Mouse (Mus musculus) MN1 (cell line): ENCODE results near the gene 1700010B08Rik.

ENCODE experiments used
- DNase-seq: peaks from one replicate; pipeline ENCODE4 v3.0.0-alpha.2; 2016; ENCODE audit warnings: low spot score

1700010B08Rik gene

DNA sequence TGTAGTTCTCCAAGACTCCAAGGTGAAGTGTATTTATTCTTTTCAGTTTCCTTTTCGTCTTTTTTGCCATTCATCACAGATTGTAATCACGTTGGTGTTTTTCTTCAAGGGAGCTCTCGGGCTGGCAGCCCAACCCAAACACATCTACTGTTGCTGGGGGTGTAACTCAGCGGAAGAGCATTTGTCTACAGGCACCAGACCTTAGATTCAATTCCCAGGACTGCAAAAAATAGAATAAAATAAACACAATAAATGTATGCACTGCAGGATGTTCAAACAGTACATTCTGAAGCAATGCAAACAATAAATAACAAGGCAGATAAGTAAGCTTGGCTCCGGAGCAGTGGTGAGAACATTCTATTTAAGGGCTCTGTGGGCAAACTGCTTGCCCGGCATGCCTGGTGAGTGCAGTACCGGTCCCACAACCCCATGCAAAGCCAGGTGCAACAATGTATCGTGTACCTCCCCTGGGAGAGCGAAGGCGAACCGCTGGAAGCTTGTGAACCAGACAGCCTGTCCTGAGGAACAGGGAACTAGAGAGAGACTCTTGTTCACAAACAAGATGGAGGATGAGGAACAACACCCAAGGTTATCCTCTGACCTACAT, 3.1 kb downstream of the 1700010B08Rik start:
- DNase-seq, result no peak

- no peak for DNase-seq
These were observed 5.2 kb downstream of the 1700010B08Rik start for GRCm38 (mm10) chr2:173724382-173724781.

DNA sequence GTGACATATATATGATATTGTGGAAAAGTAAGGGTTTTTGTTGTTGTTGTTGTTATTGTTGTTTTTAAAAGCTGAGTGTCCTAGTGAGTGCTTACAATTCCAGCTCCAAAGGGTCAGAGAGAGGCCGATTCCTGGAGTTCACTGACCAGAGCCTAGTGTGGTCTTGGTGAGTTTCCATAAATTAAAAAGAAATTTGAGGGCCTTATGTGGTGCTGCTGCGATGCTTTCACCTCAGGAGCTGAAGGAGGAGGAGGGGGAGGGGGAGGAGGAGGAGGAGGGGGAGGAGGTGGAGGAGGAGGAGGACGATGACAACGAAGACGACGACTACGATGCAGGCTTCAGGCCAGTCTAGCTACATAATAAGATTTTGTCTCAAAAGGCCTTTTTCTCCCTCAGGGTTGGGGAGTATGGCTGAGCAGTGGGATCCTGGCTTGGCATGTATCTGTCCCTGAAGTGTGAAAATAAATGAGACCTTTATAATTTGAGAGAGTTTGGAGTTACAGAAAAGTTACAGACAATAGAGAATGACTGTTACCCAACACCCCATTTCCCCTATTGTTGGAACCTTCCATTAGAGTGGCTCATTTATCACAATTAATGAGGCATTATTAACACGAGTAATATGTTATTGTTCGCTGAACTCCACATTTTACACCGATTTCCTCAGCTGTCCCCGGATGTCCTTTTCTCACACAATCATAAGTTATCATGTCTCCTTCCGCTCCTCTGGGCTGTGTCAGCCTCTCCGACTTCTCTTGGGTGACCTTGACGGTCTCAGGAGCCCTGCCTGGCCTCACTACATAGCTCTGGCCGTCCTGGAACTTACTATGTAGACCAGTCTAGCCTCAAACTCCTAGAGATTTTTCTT, 6.0 kb downstream of the 1700010B08Rik start:
- no peak for DNase-seq

- no peak for DNase-seq
These were observed 6.6 kb downstream of the 1700010B08Rik start for GRCm38 (mm10) chr2:173725819-173726218.

DNA sequence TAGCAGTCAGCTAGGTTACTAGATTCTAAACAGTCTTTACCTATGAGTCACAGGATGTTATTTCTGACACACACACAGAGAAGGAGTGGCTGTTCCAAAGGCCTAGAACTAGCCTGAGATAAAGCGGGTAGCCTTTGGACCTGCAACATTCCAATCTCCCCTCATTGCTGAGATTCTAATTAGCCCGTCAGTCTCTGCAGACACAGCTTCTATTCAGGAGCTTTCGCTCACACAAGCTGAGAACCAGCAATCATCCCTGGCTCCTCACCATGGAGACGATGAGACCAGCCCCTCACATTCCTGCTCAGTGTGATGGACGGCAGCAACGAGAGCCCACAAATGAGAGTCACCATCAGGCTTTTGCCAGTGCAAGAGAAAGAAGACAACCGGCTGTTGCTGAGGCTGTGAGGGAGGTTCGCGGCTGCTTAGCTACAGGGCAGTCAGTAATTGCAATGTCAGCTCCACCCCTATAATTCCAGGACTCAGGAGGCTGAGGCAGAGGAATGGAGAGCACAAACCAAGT, 11.3 kb downstream of the 1700010B08Rik start:
- no peak for DNase-seq

DNA sequence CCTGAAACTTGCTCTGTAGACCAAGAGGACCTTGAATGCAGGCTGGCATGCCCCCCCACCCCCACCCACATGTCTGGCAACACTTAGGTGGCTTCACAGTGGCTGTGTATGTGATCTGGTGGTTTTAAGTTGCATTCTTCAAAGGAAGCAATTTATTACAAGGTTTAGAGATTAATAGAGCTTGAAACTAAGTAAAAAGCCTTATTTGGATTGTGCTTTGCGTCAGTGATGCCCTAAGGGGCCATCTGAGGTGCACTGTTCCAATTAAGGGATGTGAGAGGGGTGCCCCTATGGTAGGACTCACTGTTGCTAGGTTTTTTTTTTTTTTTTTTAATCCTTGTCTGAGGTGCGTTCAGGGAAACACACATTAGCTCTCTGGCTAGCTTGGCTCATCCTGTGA, 15.2 kb downstream of the 1700010B08Rik start:
- DNase-seq, result no peak

DNA sequence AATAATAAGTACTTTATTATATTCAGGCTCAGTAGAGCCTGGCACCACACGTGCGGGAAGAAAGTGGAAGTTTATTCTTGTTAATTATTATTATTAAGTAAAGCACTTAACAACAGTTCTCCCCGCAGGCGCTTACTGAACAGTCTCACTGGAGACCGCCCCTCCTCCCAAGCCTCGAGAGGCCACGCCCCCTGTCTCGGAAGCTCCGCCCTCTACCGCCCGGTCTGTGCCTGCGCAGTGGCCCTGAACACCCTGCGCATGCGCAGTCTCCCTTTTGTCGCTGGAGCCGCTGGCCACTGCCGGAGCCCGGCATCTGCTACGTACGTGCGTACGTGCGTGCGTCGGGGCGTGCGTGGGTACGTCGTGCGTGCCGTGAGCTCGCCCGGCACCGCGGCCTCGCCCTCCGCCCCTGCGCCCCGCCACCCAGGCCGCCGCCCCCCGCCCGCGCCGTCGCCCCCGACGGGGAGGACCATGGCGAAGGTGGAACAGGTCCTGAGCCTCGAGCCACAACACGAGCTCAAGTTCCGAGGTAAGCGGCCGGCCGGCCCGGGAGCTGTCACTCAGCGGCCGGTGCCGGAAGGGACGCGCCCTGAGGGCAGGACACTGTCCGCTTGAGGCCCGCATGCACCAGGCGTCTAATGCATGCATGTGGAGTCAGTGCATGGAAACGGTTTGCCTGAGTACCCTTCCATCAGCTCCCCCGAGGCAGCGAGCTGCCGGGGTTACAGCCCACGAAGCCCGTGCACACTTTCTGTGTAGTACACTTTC, 18.2 kb downstream of the 1700010B08Rik start, which contains the start of gene Vapb:
Gene Vapb (plus strand): TSS at position 290 of the 768 bp plus-strand sequence.
- DNase-seq, result peak; percentile 99

GRCm38 (mm10) chr2:173738232-173738631, 19.0 kb downstream of the 1700010B08Rik start:
- no peak for DNase-seq

DNA sequence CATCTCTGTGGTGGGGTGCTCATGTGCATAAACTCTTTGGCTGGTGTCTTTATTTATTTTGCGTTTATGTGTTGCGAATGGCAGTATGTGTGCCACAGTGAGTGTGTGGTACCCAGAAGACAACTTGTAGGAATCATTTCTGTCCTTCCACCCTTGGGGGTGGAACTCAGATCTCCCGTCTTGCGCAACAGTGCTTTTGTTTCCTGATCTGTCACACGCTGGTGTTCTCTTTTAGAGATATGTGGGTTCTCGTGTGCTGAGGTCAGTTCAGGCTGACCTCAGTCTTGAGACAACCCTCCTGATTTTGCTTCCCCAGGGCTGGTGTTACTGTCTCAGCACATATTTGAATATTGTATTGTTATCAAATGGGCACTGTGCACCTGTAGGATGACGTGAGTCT, 19.9 kb downstream of the 1700010B08Rik start:
- DNase-seq, result no peak

DNA sequence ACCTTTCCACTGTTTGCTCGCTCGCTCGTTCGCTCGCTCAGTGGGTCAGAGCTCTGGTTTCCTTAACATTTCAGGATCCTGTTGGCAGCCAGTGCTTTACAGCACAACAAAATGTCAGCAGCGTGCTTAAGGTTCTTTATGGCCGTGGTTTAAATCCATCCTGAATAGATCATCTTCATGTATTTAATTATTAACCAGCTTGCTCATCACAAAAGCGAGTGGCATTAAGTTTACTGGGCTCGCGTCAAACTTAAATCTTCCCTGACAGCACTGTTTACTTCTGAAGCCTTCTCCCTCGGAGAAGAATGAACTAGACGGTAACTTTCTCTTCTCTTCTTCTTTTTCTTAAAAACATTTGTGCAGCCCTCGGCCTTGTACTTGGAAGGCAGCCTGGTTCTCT, 22.9 kb downstream of the 1700010B08Rik start:
- DNase-seq, result no peak

GRCm38 (mm10) chr2:173742744-173743143, 23.5 kb downstream of the 1700010B08Rik start:
- no peak for DNase-seq

- no peak for DNase-seq
These were observed 25.0 kb downstream of the 1700010B08Rik start for GRCm38 (mm10) chr2:173744070-173744815.

GRCm38 (mm10) chr2:173748961-173749659, 29.9 kb downstream of the 1700010B08Rik start:
- no peak for DNase-seq

DNA sequence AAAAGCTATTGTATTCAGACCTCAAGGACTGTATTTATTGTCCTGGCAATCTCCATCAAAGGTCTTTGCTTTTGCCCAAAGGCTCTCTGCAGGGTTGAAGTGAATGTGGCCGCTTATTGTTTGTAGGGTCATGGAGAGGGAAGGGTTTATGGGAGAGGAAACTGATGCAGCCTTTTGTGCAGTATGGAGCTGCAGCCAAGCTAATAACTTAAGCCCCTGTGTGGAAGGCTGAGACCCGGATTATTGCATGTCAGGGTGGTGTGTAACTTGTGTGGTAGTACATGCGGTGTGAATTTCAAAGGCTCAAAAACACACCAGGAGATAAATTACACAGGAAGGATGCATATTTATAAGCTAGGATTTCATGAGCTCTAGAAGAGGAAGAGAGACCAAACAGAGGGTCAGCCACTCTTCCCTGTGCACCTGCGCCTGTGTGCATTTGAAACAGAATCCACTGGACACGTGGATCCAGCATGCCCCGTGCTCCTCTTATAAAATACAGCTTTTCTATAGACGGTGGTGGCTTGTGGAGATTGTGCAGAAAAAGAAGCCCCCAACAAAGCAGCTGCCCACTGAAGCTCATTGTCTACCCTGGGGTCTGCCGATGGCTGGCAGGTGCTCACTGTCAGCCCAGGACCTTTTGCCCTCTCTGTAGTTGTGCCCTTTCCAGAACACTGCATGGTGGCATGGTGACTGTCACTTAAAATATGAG, 36.4 kb downstream of the 1700010B08Rik start:
- no peak for DNase-seq

DNA sequence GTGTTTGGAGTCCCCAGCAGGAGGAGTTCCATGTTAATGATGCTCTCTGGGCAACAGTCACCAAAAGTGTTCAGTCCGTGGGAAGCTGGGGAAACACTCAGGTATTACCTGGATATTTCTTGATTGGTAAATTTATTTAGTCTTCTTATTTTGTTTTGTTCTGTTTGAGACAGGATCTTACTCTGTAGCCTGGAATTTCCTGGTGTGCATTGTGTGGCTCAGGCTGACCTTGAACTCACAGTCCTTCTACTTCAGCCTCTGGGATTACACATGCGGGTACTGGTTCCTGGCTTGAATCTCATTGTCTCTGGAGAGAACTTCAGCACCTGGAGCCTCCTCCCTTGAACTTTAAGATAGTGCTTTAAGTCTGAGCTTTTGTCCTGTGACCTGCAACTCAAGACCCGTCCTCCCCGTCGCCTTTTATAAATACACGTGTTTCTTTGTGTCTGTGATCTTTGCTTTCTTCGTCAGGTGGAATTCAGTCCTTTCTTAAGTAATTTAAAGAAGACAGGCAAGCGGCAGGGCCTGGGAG, 38.5 kb downstream of the 1700010B08Rik start:
- DNase-seq, result no peak

DNA sequence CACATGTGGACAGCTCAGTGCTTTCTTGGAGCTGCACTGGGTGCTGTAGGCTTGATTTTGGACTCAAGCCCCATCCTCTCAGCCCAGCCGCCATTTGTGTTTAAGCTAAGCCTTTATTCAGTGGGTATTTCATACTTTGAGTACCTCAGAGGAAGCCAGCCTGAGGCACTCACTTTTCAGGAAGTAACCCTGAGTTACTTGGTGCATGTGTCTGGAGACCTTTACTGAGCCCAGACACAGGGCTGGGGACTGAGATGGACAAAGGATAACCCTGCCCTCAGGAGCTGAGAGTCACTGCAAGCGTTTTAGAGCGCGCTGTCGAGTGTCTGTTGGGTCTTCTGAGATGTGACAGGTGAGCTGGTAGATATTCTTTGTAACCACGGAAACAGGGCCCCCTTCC, 41.4 kb downstream of the 1700010B08Rik start:
- no peak for DNase-seq

DNA sequence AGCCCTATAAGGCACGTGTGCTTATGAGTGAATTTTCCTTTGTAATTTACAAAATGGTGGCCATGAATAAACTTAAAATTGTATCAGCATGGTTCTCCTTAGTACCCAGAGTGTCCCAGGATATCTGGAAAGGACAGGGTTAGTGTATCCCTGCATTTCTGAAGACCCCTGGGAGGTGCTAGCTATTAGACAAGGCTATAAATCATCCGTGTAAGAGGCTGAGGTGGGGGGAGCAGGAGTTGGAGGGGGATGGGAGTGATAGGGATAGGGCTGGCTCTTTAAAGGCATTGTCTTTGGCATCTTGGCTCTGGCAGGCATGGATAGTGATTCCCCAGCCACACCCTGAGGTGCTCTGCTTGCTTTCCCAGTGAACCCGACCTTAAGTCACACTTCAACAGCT, 45.4 kb downstream of the 1700010B08Rik start:
- no peak for DNase-seq

GRCm38 (mm10) chr2:173767959-173768595, 48.9 kb downstream of the 1700010B08Rik start:
- peak; percentile 81 for DNase-seq

DNA sequence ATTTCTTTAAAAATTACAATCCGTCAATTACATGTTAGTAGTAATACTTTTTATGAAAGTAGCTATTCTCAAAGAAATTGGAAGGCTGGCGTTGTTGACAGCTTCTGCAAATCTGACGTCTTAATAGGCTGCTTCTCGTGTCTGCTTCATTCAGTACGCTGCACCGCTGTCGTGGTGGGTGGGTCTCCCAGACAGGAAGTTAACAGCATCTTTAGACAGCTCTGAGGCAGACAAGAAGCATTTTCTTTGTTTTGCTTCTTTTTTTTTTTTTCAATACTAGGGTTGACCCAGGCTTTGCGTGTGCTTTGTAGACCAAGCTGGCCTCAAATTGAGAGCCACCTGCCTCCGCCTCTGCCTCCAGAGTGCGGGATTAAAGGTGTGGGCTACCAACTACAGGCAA, 50.0 kb downstream of the 1700010B08Rik start:
- no peak for DNase-seq

DNA sequence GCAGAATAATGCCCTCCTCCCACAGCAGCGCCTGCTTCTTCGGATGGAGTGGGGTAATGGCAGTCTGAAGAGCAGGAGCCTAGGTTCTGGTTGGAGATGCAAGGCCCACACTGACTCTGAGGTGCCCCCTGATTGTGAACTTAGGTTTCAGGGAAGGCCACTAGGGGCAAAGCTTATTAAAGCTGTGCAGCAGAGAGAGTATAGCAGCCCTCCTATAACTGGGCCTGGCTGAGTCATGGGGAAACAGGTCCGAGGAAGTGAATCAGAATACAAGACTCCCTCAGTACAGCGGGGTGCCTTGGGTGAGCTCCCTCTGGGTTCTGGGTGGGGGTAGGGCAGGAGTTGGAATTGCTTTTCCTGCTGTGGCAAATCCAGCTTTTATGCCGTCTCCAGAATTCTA, 51.4 kb downstream of the 1700010B08Rik start:
- no peak for DNase-seq
